15 mouse cellular contexts compared by ENCODE assay signal in the genomic region with DNA sequence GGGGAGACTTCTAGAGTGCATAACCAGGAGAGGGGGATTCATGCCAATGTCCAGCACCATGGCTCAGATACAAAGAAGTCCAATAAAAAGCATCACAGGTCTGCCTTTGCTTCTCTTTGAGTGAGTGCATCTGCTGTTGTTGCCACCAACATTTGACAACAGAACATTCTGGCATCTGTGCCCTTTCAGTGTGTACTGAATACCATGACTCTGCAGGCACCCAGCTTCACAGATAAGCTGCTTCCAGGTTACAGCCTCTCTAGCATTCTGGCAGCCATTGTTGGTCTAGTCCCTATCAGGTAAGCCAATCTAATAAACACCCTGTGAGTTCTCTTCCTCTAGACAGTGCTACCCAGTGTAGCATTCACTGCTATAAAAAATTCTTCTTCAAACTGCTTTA.
"Had no signal": no experiment of that assay in that cellular context is flagged by ENCODE, and none has a peak within 500 bp of the region (broad histone marks: within the 10 kb centered on the region; RNA-seq: fewer than 3 reads in every experiment).

No protein-coding gene starts in this region.

- H3K36me3 ChIP-seq: limb, embryonic 12.5 days; limb, embryonic 15.5 days; midbrain, embryonic 13.5 days had no signal

- H3K4me3 ChIP-seq: layer of hippocampus, adult 2 months; limb, embryonic 12.5 days; limb, embryonic 15.5 days; midbrain, embryonic 13.5 days had no signal

- H3K9ac ChIP-seq: limb, embryonic 12.5 days; limb, embryonic 15.5 days; liver, embryonic 14.5 days; liver, postnatal 0 days; lung, embryonic 14.5 days; midbrain, embryonic 13.5 days had no signal

- H3K9me3 ChIP-seq: limb, embryonic 12.5 days; limb, embryonic 15.5 days; midbrain, embryonic 13.5 days had no signal

- H3K4me2 ChIP-seq: limb, embryonic 12.5 days; limb, embryonic 15.5 days; liver, embryonic 11.5 days; lung, embryonic 14.5 days; midbrain, embryonic 13.5 days had no signal

- DNase-seq: kidney, postnatal 25 days; left cerebral cortex, postnatal 4 days; liver, postnatal 0 days; lung, embryonic 14.5 days; thymus, adult 18-20 months; thymus, postnatal 36 days had no signal

- H3K27me3 ChIP-seq: limb, embryonic 12.5 days; limb, embryonic 15.5 days; midbrain, embryonic 13.5 days had no signal

- ATAC-seq: liver, postnatal 0 days; lung, postnatal 0 days; midbrain, embryonic 13.5 days had no signal

- H3K27ac ChIP-seq: kidney, postnatal 0 days; layer of hippocampus, adult 2 months; limb, embryonic 12.5 days; limb, embryonic 15.5 days; liver, embryonic 14.5 days; macrophage; midbrain, embryonic 13.5 days had no signal

- H3K4me1 ChIP-seq: limb, embryonic 12.5 days; limb, embryonic 15.5 days; midbrain, embryonic 13.5 days had no signal
